Mouse (Mus musculus): ENCODE results near the gene Fbxo24.

DNA sequence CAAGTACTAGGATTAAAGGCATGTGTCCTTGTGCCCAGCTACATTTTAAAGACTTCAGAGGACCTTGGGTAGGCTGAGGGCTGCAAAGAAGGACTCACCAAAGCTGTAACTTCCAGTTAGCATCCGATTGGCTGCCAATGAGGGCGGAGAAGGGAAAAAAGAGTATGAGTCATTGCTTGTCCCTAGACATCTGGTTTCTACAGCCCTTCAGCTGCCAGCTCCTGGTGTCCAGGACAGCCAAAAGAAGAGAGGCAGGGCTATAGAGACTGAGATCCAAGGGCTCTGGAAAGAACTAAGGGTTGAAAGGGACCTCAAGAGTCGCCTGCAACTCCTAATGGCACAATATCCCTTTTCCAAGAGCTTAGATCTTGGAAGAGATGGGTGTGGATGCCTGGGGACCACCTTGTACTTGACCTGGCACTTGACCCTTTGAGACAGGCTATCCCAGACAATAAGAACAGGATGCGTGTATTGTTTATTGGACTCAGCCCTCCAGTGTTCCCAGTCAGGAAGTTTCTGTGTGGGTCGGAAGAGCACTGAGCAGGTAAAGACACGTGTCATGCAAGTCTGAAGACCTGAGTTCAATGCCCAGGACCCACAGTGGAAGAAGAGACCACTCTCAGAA, 31.4 kb upstream of the Fbxo24 start:
- TF ChIP-seq CTCF (IDR thresholded peaks at IDR 0.05; ENCODE audit: low read depth, low read length) (no peak), POLR2A (IDR thresholded peaks at IDR 0.05; ENCODE audit: borderline replicate concordance, low read depth, low read length) (no peak)

Data from bone marrow macrophage, adult 2 months (primary cell).